In the genomic region with DNA sequence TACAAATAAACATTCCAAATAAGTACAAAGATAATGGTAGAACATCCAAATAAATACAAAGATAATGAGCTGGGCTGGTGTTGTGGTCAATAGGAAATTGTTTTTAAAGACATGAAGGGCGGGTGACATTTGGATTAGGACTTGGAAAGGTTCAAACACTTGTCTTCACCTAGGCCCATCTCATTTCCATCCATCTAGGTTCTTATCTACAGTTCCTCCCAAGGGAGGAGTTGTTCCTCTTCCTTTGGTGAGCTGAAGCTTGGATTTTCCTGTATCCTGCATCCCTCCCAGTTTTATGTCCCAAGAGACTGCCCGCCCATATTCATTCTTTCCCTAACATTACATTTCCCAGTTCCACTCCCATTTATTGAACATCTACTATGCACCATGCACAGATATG, we compare ENCODE assay signal across 8 mouse cellular contexts. TPM values are rescaled to one million over a fixed set of nuclear protein-coding genes. Genes with fewer than 3 reads are reported as not detected.
A peak's percentile ranks its signal among the peaks of the same experiment; 100 is the strongest.
DNase-seq lines count a peak whose midpoint lies in the region; ATAC-seq and TF ChIP-seq lines count a peak whose summit lies in the region.

No protein-coding gene starts in this region.

- peaks cover 5% of the 10 kb centered on the region; the same call in 1 of the 2 replicates for H3K4me1 ChIP-seq in lung, adult 2 months (ENCODE audit: control insufficient read depth, insufficient read depth, low read length)
- H3K4me1 ChIP-seq in embryonic facial prominence, embryonic 14.5 days (ENCODE audit: control insufficient read depth, insufficient read depth, low read length) = peaks cover 4% of the 10 kb centered on the region; the same call in 1 of the 2 replicates
- H3K4me1 ChIP-seq in intestine, embryonic 15.5 days (replicated peaks) = no peaks in the 10 kb centered on the region
- H3K4me1 ChIP-seq in neural tube, embryonic 12.5 days = peaks cover 6% of the 10 kb centered on the region; the same call in 1 of the 2 replicates

- no peaks in the 10 kb centered on the region for H3K27me3 ChIP-seq in embryonic facial prominence, embryonic 14.5 days (replicated peaks; ENCODE audit: control insufficient read depth, insufficient read depth, low read length)
- H3K27me3 ChIP-seq in intestine, embryonic 15.5 days (replicated peaks) = no peaks in the 10 kb centered on the region
- no peaks in the 10 kb centered on the region for H3K27me3 ChIP-seq in neural tube, embryonic 12.5 days (replicated peaks)

- no peak for TF ChIP-seq CTCF in lung, adult 2 months (IDR thresholded peaks at IDR 0.05; ENCODE audit: insufficient read depth, low read length)

- H3K9me3 ChIP-seq in embryonic facial prominence, embryonic 14.5 days (ENCODE audit: control insufficient read depth, low read length) = no peaks in the 10 kb centered on the region
- H3K9me3 ChIP-seq in intestine, embryonic 15.5 days = no peaks in the 10 kb centered on the region
- no peaks in the 10 kb centered on the region for H3K9me3 ChIP-seq in neural tube, embryonic 12.5 days

- peak overlapping the region; percentile 92 for H3K9ac ChIP-seq in embryonic facial prominence, embryonic 14.5 days (ENCODE audit: low read depth, low read length)
- peak overlapping the region; percentile 92; the same call in 1 of the 2 replicates for H3K9ac ChIP-seq in intestine, embryonic 15.5 days
- peak overlapping the region; percentile 79; the same call in 1 of the 2 replicates for H3K9ac ChIP-seq in neural tube, embryonic 12.5 days

- H3K36me3 ChIP-seq in embryonic facial prominence, embryonic 14.5 days (ENCODE audit: control insufficient read depth, insufficient read depth, low read length) = no peaks in the 10 kb centered on the region
- no peaks in the 10 kb centered on the region for H3K36me3 ChIP-seq in intestine, embryonic 15.5 days
- H3K36me3 ChIP-seq in neural tube, embryonic 12.5 days = no peaks in the 10 kb centered on the region

- WGBS in lung, adult 2 months = 45% methylated on average over 2 of the region's 2 CpGs
- WGBS in embryonic facial prominence, embryonic 14.5 days = 63% methylated on average over 2 of the region's 2 CpGs
- WGBS in intestine, embryonic 15.5 days = 64% methylated on average over 2 of the region's 2 CpGs
- 78% methylated on average over 2 of the region's 2 CpGs for WGBS in neural tube, embryonic 12.5 days

- peak overlapping the region; percentile 90 for H3K4me3 ChIP-seq in lung, adult 2 months (replicated peaks; ENCODE audit: extremely low read depth, low read depth, low read length)
- peak overlapping the region; percentile 81 for H3K4me3 ChIP-seq in embryonic facial prominence, embryonic 14.5 days (ENCODE audit: low read depth, low read length)
- peak overlapping the region; percentile 94 for H3K4me3 ChIP-seq in intestine, embryonic 15.5 days (replicated peaks)
- H3K4me3 ChIP-seq in neural tube, embryonic 12.5 days = peak overlapping the region; percentile 83

- ATAC-seq in embryonic facial prominence, embryonic 14.5 days (ENCODE audit: low read depth) = no peak
- ATAC-seq in intestine, embryonic 15.5 days = 0 out of 2 replicates have a peak, but pooled peaks have one; percentile 3
- no peak for ATAC-seq in neural tube, embryonic 12.5 days (ENCODE audit: low FRiP score, low read depth)

- H3K4me2 ChIP-seq in embryonic facial prominence, embryonic 14.5 days (ENCODE audit: low read depth, low read length) = peak overlapping the region; percentile 66
- H3K4me2 ChIP-seq in intestine, embryonic 15.5 days (replicated peaks) = peak overlapping the region; percentile 62
- H3K4me2 ChIP-seq in neural tube, embryonic 12.5 days (replicated peaks) = peak overlapping the region; percentile 67

- TF ChIP-seq POLR2A in lung, adult 2 months (IDR thresholded peaks at IDR 0.05; ENCODE audit: borderline replicate concordance, extremely low read depth, low read depth, low read length) = no peak

- DNase-seq in lung, adult 2 months = no peak
- no peak for DNase-seq in lung, postnatal 4 days
- DNase-seq in embryonic facial prominence, embryonic 14.5 days (ENCODE audit: low spot score) = no peak
- DNase-seq in adrenal gland, postnatal 14 days = no peak
- DNase-seq in frontal cortex, postnatal 25 days (ENCODE audit: low spot score in 2 of 2) = no peak
- DNase-seq in left cerebral cortex, postnatal 36 days (ENCODE audit: low spot score in 2 of 2) = no peak

- intact Hi-C loops in left cerebral cortex, postnatal 36 days (cut with DNase I) = no loop called here

- H3K27ac ChIP-seq in embryonic facial prominence, embryonic 14.5 days (replicated peaks; ENCODE audit: low read depth, low read length) = peak overlapping the region; percentile 98
- peak overlapping the region; percentile 95 for H3K27ac ChIP-seq in intestine, embryonic 15.5 days
- H3K27ac ChIP-seq in neural tube, embryonic 12.5 days = peak overlapping the region; percentile 87

RNA-seq across cellular contexts. Expression of a gene that starts 0.5 kb away (rescaled TPM):
- polyA plus RNA-seq in lung, adult 2 months (2012; rRNA removed) = 60.4 and 78.2 TPM in 2 replicates
- polyA plus RNA-seq in embryonic facial prominence, embryonic 14.5 days (2014; fragmentation: Nextera tagmentation; extraction: Ambion mirVana) = 93.7 and 106 TPM in 2 replicates
- 65.3 and 70.7 TPM in 2 replicates for polyA plus RNA-seq in intestine, embryonic 15.5 days (2015; fragmentation: Nextera tagmentation; extraction: Ambion mirVana)
- 85.8 and 89.2 TPM in 2 replicates for polyA plus RNA-seq in neural tube, embryonic 12.5 days (2016; fragmentation: Nextera tagmentation; extraction: Ambion mirVana)
- total RNA-seq in adrenal gland, postnatal 14 days (2021) = 72.3 and 74.8 TPM in 2 replicates
- total RNA-seq in left cerebral cortex, postnatal 36 days (2021) = 10 to 100 TPM; 64.0 to 70.3 TPM

RNA-seq across cellular contexts. Expression of a gene that starts 48.9 kb away (rescaled TPM):
- polyA plus RNA-seq in lung, adult 2 months (2012; rRNA removed) = 10.4 and 13.2 TPM in 2 replicates
- polyA plus RNA-seq in embryonic facial prominence, embryonic 14.5 days (2014; fragmentation: Nextera tagmentation; extraction: Ambion mirVana) = not detected in 2 replicates
- polyA plus RNA-seq in intestine, embryonic 15.5 days (2015; fragmentation: Nextera tagmentation; extraction: Ambion mirVana) = 0.44 and 0.52 TPM in 2 replicates
- not detected in 2 replicates for polyA plus RNA-seq in neural tube, embryonic 12.5 days (2016; fragmentation: Nextera tagmentation; extraction: Ambion mirVana)
- not detected in 2 replicates for total RNA-seq in adrenal gland, postnatal 14 days (2021)
- total RNA-seq in left cerebral cortex, postnatal 36 days (2021) = 10 to 100 TPM; 84.9 to 98.5 TPM

RNA-seq across cellular contexts. Expression of a gene that starts 51.4 kb away (rescaled TPM):
- 0.02 and 0.12 TPM in 2 replicates for polyA plus RNA-seq in lung, adult 2 months (2012; rRNA removed)
- polyA plus RNA-seq in embryonic facial prominence, embryonic 14.5 days (2014; fragmentation: Nextera tagmentation; extraction: Ambion mirVana) = 0.42 and 0.52 TPM in 2 replicates
- 0.04 and 0.08 TPM in 2 replicates for polyA plus RNA-seq in intestine, embryonic 15.5 days (2015; fragmentation: Nextera tagmentation; extraction: Ambion mirVana)
- polyA plus RNA-seq in neural tube, embryonic 12.5 days (2016; fragmentation: Nextera tagmentation; extraction: Ambion mirVana) = 0.32 and 0.37 TPM in 2 replicates
- total RNA-seq in adrenal gland, postnatal 14 days (2021) = 0.22 and 0.23 TPM in 2 replicates
- total RNA-seq in left cerebral cortex, postnatal 36 days (2021) = under 1 TPM; 0.17 to 0.32 TPM

RNA-seq across cellular contexts. Expression of a gene that starts 59.5 kb away (rescaled TPM):
- not detected in 2 replicates for polyA plus RNA-seq in lung, adult 2 months (2012; rRNA removed)
- not detected in 2 replicates for polyA plus RNA-seq in embryonic facial prominence, embryonic 14.5 days (2014; fragmentation: Nextera tagmentation; extraction: Ambion mirVana)
- polyA plus RNA-seq in intestine, embryonic 15.5 days (2015; fragmentation: Nextera tagmentation; extraction: Ambion mirVana) = not detected in 2 replicates
- not detected in 2 replicates for polyA plus RNA-seq in neural tube, embryonic 12.5 days (2016; fragmentation: Nextera tagmentation; extraction: Ambion mirVana)
- not detected in 2 replicates for total RNA-seq in adrenal gland, postnatal 14 days (2021)
- total RNA-seq in left cerebral cortex, postnatal 36 days (2021) = not detected
